Mouse (Mus musculus) heart, adult 9 months (tissue): ENCODE measurements at regions not wholly inside any gene's neighbourhood (a gene's known extent, or its start where the extent isn't known, plus 50 kb on each side); places are given as distances from the start of the nearest gene placed in this dataset.
"Not testable (repeated sequence)": the region's sequence is repeated elsewhere in the genome, so short reads cannot be mapped to it uniquely, and the experiment has no call there.

Experiments used
- DNase-seq, 2 experiments: peaks; one replicate each; pipeline ENCODE4 v3.0.0; 2022; ENCODE audit warnings: low spot score in 2 of 2

DNA sequence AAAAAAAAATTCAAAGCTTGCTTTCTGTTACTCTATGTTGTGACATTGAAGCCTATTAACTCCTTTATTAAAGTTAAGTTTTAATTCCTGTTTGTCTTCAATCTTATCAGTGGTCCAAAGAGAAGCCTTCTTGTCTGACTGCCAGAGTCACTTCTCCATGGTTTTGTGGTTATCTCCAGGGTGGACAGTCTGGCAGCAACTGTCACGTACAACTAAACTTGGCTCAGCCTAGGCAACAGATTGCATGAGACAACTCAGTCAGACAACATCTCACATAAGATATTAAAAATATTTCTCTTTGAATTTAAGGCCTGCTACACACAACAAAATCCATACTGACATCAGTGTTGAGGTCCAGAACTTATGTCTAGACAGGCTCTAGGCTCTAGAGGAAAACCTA lies 406.7 kb upstream of the Slc39a10 start:
- no peak for DNase-seq

DNA sequence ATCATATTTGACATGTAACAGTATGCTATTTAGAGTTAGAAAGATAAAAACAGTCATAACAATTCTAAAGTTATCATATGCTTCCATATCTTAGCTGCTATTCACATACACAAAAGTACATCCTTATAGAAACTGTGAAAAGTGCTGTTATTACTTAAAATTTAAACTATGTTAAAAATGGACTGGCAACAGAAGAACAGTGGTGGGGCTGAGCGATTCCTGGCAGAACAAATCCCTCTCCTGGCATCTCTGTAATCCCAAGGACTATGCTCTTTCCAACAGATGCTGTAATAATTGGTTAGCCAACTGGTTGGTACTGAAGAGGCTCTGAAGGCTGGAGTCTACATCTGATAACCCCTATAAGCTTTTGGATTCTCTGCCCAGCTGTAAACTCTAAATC lies 393.0 kb upstream of the Slc39a10 start:
- no peak for DNase-seq

DNA sequence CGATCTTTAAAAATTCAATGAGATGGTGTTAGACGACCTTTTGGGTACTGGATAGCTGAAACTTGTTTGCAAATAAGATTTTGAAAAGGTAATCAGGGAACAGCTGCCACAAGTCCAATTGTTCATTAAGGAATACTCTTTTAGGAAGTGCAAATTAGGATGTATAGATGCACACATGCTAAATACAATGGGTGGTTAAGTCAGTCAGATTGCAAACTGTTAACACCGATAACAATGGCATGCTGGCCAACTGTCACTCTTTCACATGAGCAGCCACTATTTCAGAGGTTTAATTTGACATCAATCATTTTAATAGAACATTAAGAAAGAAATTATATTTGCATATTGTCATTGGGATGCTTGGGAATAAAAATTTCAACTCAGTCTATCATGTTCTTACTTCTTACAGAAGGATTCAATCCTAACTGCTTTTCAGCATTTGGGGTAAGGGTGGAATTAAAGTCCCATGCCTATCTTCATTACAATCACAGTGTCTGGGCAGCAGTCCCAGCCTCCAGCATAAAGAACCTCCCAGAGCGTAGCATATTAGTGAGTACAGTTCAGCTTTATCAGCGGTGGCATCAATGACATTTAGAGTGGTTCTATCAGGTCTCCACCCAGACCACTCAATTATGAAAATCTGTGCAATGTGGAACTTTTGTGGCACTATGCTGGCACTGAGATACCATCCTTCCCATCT lies 385.8 kb upstream of the Slc39a10 start:
- no peak for DNase-seq

DNA sequence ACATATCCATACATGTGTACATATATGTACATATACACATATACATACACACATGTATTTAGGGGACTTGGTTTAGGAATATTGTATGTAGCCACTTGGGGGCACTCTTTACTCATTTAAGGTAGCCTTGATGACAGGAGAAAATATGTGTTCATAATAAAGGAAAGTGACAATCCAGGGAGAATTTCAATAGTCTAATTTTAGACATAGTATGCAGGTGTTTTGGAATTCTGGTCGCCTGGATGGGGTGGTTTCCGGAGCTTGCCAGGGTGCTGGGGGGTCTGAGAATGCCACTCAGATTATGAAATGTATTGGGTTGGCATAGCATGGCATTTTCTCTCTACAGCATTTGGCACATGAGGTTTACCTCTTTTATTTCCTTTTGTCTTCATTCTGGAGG lies 385.2 kb upstream of the Slc39a10 start:
- no peak for DNase-seq

DNA sequence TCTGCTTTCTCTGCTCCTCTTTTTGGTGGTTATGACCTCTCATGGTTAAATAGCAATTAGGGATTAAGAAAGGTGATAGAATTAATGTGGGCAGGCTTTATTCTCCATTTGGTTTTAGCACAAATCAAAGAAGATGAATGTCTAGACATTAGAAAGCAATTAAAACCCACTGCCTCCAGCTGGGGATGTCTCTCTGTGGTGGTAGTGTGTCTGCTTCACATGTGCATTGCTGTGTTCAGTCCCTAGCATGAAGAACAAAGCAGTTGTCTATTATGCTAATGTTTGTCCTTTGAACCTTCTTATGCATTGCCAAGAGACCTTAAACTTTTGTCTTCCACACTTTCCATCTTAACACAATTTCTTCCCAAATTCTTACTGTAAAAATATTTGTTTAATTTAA lies 379.5 kb upstream of the Slc39a10 start:
- no peak for DNase-seq

DNA sequence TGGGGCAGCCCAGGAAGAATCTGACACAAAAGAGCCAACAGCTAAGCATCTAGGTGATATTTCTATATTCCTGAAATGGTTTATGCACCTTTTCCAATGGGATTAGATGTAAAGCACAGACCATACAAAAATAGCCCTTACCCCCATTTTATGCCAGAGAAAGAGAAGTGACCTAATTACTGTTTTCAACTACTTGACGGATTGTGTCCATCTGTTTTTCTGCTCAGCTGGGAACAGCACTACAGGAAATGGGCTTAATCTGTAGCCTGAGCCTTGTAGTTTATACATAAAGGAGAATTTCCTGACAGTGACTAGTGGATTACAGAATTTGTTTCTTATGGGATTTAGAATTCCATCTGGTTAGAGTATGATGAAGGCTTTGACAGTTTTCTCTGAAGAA lies 371.0 kb upstream of the Slc39a10 start:
- no peak for DNase-seq

DNA sequence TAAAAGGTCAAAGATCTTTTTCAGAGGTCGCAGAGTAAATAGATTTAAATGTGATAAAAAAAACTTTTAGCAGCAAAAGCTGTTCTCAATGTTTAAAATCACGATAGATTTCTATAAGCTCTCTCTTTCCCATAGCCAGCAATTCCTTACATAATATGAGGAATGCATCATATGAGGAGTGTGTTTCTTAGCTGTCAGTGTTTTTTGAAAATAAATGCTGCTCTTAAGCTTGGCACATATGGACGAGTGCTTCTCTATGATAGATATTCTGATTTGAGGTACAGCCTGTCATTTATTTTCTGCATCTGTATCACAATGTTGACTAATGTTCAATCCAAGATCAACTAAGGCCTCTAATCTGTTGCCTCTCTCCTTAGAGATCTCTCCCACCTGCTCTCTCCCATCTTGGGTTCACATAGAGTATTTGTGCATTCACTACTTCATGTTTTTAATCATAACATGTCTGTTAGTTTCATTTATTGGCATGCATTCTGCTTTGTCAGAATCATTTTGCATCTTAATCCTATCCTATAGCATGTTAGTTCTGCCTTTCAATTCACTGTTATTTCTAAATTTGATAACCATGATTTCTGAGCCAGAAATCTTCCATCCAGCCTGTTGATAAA lies 369.0 kb upstream of the Slc39a10 start:
- DNase-seq: no peak

DNA sequence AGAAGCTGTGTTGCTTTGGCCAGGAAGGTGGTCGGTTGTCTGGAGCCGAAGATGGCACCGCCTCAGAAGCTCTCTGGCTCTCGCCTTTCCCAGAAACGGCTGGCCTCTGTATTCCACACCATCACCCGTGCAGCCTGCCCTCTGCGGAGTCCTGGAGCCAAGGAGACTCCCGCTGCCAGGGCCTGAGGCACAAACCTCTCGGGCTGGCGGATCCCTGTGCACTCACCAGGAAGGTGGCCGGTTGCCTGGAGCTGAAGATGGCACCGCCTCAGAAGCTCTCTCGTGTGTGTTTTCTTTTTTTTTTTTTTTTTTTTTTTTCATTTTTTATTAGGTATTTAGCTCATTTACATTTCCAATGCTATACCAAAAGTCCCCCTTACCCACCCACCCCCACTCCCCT lies 358.1 kb upstream of the Slc39a10 start:
- not testable (repeated sequence) for DNase-seq

DNA sequence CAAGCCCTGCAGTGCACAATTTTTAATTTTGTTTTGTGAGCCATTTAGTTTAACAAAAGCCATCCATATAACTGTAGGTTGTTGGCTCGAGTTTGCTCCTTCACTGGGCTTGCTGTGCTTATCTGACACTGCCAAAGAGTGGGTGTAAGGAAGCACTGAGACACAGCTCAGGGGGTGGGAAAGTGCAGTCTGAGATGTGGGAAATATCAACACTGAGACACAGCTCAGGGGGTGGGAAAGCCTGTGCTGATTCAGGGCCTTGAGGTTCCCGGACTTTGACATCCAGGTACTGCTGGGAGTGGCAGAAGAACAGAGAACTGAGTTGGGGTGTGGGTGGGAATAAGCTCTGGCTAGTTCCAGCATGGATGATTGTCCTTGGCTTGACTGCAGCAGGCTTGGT lies 324.4 kb upstream of the Slc39a10 start:
- no peak for DNase-seq

DNA sequence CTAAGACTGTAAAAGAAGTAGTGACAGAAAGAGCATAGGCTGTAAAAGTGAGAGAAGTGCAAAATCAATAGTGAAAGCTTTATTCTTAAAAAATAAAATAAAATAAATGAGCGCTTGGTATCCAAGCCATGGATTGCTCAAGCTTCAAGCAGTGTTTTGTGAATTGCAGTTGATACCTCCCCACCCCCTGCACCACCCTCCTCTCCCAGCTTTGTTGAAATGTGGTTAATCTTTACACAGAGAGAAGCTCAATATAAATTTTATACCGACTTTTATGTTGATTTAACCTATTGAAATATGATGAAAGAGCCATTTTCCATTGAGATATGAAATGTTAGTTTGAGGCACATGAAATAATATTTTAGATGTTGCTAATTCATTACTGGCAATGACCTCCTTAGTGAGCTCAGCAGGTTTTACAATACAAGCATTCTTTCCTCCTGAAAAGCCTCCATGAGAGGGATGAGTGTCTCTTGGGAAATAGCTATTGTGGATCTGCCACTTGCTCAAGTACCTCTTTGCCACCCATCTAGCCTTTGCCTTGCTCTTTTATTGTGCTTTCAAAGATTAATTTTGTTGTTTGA lies 323.9 kb upstream of the Slc39a10 start:
- DNase-seq: no peak

DNA sequence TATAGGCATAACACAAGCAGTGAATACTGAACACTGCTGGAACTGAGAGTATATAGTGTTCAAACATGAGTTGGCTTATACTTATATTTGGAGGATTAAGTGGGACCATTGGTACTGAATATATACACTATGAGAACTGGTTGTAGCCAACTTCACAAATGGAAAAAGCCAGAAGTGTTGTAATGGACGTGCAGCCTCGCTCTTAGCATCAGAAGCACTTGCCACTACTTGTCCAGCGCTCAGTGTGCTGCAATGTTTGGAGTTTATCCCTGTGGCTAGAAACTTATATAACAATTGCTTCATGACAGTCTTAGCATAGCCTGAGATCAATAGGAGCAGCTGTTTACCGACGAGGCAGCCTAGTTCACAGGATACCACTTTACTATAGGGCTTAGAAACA lies 320.8 kb upstream of the Slc39a10 start:
- no peak for DNase-seq

DNA sequence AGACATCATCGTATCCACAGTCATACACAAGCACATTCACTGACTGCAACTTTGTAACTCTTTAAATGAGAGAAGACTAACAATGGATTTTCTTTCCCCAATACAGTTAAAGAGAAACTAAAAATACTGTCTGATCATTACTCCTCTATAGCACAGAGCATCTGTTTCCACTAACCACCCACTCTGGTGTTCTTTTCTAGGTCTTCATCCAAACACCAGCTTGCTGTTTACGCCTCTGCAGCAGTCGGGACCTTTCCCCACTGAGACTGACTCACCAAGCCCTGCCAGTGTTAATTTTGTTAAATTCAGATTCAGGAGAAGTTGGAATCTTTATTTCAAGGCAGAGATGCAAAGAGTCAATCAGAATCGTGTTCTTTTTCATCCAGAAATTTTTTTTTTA lies 300.3 kb upstream of the Slc39a10 start:
- DNase-seq: no peak

DNA sequence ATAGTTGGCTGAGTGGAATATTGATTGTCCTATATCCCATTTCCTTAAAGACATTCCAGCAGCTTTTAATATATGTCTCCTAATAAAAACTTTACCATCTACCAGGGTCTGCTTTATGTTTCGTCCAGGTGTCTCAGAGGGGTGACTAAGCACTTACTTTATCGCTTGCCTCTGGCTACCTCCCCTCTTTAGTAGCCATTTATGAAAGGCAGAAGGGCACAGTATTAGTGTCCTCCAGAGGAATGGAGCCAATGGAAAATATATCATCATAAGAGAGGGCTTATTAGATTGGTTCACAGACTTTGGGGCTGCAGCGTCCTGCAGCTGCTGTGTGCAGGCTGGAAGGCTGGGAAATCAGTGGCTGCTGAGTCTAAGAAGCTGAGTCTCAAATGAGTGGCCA lies 271.8 kb upstream of the Slc39a10 start:
- DNase-seq: no peak

DNA sequence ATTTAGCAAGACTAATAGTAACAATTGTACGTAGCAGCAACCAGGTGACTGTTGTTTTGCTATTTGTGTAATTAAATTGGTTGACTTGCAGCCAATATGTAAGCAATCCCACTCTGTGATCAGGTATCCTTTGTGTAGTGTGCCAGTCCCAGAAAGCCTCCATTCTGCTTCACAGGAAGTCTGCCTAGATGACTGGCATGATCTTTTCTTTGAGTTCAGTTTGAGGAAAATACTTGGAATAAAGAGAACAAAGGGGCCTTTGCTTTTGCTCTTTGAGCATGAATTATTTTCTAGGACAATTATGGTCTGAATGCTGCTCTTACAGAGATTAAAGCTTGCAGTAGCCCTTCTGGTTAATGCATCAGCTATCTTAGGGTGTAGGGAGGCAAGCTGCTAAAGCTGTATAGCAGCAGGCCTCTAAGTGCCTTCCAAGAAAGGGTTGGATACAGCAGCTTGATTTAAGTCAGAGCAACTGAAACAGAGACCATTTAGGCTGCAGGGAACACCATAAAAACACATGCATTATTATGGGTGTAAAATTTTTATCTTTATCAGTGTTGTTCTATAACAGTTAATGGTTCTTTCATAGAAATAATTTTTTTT lies 271.3 kb upstream of the Slc39a10 start:
- DNase-seq: no peak

DNA sequence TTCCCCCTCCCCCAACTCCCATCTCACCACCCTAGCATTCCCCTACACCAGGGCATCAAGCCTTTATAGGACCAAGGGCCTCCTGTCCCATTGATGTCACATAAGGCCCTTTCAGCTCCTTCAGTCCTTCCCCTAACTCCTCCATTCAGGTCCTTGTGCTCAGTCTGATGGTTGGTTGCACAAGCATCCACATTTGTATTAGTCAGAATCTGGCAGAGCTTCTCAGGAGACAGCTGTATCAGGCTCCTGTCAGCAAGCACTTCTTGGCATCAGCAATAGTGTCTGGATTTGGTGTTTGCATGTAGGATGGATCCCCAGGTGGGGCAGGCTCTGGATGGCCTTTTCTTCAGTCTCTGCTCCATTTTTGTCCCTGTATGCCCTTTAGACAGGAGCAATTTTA lies 237.4 kb upstream of the Slc39a10 start:
- DNase-seq: not testable (repeated sequence)

DNA sequence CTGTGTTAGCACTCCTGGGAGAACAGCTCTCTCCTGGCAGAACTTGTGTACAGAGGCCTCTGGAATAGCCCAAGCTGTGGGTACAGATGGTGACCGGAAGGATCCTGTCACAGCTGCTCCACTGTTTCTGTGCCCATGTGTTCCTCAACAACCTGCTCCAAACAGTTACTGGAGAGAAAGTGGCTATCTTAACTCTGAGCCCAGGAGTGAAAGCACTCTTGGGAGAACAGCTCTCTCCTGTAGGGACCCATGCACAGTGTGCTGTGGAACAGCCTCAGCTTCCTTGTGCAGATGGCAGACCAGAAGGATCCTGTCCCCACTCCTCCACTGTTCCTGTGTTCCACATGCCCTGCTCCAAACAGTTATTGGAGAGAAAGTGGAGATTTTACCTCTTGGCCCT lies 227.0 kb upstream of the Slc39a10 start:
- DNase-seq: no peak

DNA sequence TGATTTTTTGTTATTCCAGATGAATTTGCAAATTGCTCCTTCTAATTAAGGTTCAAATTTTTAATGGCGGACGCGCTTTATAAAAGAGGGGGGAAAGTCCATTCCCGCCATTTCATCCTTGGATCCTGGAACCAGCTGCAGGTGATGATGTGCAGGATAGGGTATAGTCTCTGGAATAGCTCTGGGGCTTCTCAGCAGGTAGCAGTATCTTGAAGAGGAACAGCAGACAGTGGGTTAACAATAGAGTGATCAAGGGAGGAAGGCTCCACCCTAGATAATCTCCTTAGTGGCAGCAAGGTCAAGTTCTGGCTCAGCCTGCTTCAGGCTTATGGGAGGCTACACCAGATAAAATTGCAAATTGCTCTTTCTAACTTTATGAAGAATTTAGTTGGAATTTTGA lies 224.0 kb upstream of the Slc39a10 start:
- not testable (repeated sequence) for DNase-seq

DNA sequence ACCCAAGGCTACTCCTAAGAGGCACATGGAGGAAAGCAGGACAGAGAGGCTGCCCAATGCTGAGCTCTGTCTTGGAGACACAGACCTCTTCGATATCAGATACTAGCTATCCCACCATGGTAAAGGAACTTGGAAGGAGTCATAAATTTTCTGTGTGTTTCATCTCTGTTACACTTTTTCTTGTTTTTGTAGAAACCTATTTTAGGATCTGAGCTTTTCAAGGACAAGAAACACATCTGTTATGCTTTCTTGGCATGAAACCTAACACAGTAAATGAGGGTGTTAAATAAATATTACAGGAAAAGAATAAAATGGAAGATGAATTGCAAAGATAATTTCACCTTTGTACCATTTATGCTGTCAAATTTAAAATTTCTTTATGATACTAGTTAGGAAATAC lies 219.8 kb upstream of the Slc39a10 start:
- DNase-seq: no peak

DNA sequence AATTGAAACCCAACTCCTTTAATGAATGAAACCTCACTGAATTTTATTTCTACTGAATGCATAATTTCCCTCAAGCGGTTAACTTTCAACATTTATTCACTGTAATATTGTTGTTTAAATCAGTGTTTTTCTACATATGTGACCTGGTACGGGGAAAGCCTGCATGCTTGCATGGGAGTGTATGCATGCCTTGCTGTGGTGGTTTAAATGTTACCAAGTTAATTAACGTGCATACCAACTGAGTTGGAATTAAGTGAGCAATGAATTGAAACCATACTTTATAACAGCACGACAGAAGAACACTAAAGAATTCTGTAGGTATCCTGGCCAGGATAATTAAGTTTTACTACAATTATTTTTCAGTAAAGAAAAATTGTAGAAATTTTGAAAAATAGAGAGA lies 211.4 kb upstream of the Slc39a10 start:
- no peak for DNase-seq

DNA sequence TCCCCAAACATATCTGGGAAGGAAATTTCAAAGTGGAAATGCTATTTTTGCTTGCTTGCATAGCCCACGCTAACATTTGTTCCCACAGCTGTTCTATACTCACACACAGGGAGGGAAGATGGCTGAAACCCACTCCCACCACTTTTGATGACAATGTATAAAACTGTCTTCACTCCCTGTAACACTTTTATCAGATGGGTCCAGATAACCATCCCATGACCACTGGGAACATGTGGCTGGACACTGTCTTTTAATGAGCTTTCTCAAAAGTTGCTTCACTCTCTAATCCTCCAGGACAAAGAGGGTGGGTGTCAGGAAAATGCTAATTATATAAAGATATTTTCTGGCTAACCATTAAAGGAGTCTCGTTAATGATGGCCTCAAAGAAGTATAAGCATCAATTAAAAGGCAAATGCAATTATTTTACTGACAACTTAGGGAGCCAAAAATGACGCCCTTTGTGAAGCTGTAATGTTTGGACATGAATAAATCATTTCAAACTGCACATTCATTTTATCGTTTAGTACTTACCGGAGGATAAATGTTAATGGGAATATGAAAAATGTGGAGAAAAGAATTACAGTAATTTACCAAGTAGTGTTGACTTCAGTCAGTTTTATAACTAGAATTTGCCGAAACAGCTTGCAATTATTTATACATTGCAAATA lies 210.8 kb upstream of the Slc39a10 start:
- no peak for DNase-seq

DNA sequence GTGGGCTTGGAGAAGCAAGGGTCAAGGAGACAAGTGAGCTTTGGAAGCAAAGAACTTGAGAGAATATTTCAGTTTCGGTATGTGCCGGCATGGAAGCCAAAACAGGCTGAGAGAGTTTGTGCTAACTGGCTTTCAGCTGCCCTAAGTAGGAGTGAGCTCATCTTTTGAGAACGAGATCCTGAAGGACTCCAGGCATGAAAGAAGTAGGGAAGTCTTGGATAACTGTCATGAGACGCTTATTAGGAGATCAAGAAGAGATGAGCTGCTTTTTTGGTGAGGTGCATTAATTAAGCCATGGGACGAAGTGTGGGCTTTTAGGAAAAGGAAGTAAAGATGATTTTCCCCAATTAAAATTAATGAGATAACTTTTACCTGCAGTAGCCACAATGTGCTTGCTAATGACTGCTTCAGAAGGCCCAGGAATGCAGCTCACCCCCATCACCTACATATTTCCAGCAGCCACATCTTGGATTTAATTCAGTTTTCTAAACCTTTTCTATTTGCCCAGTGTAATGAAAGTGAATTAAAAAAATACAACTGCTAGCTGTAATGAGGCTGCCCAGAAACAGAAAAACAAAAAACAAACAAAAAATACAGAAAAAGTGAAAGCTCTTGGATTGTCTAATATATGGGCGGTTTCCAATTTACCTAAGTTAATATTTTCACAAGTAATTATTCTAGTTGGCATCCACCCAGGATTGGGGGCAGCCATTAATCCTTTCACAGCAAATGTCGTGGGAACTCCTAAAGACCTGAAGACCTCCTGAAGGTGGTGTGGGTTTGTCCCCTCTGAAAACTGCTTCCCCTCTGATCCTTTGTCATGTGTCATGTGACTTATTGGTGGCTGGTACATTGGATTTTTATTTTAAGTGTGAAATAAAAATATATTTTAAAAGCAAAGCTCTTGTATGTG lies 204.7 kb upstream of the Slc39a10 start:
- no peak for DNase-seq

DNA sequence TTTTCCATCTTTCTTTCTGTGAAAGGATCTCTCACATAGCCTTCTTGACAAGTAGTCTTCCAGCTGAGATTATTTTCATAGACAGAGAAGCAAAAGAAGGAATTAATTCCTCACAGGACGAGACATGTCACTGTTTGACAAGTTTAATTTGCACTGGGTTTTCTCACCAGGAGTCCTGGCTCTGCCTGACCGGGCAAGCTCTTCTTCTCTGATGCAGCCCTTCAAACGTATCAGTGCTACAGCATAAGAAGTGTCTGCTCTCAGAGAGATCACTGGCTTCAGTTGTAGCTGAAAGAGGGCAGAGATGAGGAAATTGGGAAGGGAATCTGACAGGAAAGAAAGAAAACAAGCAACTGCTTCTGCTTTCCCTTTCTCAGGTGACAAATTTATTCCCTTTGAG lies 201.8 kb upstream of the Slc39a10 start:
- DNase-seq: no peak
